Mouse (Mus musculus): Measurements from ENCODE around the gene Lhfpl2.

Gene Lhfpl2

DNA sequence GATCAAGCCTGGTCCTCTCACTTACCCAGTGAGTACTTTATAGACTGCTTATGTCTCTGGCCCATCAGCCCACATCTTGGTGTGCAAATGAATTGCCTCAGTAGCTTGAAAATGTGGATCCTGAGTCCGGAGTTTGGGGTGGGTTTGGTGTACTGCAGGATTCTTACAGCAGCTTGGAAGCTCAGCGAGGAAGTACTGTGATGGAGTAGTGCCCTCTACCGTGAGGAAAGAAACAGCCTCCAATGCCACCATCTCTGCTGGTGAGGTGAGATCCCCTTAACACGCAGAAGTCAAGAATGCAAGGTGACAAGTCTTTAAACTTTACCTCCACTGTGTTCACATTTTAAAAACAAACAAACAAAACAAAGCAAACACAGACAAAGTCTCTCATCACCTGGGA, 89.7 kb downstream of the Lhfpl2 start:
- peak; percentile 40 for DNase-seq

DNA sequence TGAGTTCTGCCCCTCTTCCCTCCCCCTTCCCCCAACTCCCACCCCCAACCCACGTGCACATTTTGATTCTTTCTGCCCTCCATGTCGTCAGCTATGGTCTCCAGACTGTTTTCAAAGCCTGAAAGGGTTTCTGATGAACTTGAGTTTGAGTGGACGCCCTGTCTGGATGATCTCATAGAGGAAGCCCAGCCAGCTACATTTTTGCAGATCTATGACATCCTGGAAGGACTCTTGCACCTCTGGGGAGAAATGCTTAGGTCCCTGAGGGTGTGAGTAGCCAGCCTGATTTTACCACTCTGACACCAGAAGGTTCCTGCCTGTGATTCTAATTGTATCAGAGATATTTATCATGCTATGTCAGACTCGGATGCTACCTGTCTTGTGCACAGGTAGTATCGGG, 91.4 kb downstream of the Lhfpl2 start:
- no peak for DNase-seq

- DNase-seq: no peak
Observed at GRCm38 (mm10) chr13:94149781-94150180, 92.2 kb downstream of the Lhfpl2 start.

- DNase-seq: no peak
Observed at GRCm38 (mm10) chr13:94151308-94151707, 93.7 kb downstream of the Lhfpl2 start.

GRCm38 (mm10) chr13:94152836-94153235, 95.2 kb downstream of the Lhfpl2 start:
- DNase-seq: no peak

- DNase-seq: no peak
Observed at GRCm38 (mm10) chr13:94153658-94154057, 96.1 kb downstream of the Lhfpl2 start.

DNA sequence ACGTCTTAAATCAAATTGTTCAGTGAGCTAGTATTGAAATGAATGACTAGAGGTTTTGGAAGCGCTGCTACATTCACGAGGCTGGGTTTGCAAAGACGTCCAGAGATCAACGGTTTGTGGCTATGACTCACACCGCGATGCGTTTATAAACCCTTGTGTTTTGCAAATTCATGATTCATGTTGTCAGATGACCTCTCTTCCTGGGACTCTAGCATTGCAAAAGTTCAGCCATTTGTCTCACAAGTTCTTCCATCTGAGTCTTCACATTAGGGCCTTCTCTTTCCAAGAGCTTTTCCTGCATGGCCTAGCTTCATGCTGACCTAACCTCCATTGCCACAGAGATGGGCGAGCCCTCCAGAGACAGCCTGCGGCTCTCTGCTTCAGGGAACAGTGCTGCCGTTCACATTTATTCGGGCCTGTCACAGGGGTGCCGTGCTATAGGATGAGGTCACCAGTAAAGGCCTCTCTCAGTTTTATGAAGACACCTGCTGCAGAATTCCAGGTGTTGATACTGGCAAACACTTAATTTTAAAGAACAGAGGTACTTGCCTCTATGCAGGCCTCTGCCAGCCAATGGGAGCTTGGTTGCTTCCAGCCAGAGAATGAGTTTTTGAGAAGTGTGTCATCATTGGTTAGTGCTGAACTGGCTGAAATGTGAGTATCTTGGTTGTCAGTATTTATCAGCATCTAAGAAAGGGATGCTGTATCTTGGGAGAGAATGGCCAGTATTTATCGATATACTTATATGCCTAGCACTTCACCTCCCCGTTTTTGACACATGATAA, 97.1 kb downstream of the Lhfpl2 start:
- no peak for DNase-seq

DNA sequence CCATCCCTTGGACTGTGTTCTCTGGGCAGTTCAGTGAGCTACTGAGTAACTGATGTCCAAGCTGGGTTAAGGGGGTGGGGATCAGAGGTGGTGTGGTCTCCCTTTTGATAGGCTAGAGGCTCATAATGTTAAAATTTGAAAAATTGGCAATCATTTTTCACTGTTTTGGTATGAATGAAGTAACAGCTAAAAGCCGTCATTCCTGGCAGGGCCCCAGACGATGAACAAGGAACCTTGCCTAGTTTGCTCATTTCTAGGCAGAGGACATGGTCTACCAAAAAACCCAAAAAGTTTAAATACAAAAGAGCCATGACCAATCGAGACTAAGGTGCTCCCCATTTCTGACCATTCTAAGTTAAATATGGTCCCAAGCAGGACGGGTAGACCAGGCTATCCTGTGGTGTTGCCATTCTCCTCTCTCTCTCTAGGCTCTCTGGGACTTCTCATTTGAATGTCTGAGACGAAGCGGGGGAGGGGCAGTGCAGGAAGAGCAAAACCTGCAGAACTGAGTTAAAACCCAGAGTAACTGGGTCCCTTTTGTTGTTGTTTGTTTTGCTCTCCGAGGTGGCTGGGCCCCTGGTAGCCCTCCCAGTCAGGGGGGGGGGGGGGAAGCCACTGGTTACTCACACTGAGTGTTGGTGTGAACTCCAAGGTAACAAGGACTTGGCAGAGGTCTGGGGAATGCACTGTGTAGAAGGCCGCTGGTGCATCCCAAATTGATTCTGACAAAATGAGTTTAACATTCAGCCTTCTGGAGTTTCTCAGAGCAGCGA, 98.2 kb downstream of the Lhfpl2 start:
- DNase-seq: no peak

GRCm38 (mm10) chr13:94158864-94159477, 101.4 kb downstream of the Lhfpl2 start:
- DNase-seq: no peak

GRCm38 (mm10) chr13:94159478-94160220, 102.1 kb downstream of the Lhfpl2 start:
- no peak for DNase-seq

GRCm38 (mm10) chr13:94164501-94164900, 106.9 kb downstream of the Lhfpl2 start:
- no peak for DNase-seq

DNA sequence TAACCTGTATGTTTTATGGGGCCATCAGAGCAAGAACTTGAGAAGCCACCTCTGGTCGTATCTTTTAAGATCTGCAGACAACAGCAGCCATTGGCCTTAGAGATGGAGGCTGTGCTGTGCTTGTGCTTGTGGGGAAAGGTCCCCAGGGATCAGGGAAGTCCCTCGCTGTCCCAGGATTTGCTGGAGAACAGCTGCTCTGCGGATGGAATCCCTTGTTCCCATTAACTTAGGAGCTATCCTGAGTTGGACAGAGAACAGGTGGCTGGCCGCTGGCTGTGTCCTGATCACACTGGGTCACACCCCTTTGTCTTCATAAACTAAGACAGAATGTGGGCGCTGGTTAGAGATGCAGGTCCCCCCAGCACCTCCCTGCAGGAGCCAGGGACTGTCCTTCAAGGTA, 110.7 kb downstream of the Lhfpl2 start:
- no peak for DNase-seq

DNA sequence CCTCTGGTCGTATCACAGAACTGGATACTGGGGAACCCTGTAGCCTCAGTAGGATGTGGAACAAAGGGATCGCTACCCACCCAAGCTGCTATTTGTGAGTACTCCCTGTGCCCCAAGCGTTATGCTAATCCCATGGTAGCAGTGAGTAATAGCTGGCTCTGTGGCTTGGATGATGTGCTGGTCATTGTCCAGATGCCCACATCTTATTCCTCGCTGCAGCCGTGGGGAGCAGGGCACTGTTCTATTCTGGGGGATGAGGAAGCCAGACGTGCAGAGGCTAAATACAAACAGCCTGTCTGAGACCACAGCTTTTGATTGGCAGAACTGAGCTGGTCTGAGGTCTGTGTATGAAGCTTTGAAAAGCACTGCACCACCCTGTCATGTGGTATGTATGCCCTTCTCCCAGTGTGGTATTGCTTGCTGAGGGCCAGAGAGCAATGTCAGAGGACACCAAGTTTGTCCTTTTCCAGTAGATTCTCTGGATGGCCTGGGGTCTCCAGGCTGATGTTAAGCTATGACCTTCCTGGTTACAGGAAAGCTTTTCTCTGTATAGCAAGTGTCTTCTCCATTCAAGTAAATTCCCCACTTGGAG, 111.8 kb downstream of the Lhfpl2 start:
- no peak for DNase-seq

GRCm38 (mm10) chr13:94171612-94172011, 114.0 kb downstream of the Lhfpl2 start:
- DNase-seq: no peak

GRCm38 (mm10) chr13:94172533-94173310, 115.1 kb downstream of the Lhfpl2 start:
- DNase-seq: peak; percentile 39

GRCm38 (mm10) chr13:94173633-94174576, 116.3 kb downstream of the Lhfpl2 start:
- no peak for DNase-seq

DNA sequence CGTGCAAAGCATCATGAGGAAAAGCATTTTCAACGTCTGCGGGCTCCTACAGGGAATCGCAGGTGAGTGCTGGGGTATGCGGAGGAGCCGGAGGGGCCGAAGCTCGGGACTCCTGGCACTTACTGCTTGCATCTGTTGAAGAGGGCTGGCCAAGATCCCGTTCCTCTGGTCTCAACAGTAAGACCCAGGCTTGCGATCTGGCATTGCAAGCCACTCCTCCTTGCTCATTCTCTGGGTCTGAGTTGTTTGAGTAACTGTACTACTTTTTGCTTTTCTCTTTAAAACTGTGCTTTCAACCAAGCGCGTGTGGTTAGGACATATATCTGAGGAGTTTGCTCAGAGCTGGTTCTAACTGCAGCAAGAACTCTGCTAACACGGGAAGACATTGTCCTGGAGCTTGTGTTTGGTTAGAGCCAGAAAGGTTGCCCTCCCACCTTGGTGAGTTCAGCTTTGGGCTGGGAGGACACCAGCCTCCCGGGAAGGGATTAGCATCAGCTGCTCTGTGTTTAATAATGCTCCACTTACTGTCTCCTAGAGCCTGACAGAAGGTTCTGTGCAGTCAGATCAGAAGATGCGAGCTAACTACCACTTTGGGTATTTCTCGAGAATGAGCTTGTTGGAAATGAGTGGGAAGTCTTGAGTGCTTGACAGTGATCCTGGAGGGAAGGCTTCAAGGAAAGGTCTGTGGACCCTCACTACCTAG, 117.1 kb downstream of the Lhfpl2 start:
- no peak for DNase-seq

DNA sequence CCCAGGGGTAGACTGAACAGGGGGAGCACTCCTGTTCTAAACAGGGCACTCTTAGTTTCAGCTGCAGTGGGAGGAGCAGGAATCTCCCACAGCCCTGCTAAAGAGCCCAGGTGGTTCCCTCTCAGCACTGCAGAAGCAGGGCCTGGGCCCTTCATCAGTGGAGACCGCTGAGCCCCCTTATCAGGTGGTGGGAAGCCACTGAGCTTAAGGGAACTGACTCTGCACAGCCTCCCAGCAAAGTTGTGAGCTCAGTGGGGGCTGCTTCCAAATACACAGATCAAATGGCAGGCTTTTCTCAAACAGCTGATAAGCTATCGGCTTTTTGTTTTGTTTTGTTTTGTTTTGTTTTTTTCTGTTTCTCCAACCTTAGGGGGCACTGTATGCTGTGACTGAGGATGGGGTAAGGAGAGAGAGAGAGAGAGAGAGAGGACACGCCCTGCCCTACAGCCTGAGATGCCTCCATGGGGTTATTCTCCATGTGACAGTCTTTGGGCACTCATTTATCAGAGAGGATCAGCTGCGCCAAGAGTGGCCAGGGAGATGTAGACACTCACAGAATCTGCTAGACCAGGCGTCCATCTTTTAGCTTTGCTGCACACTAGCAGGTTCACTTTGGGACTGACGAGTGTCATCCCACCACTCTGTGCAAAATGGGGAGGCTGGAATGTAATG, 117.9 kb downstream of the Lhfpl2 start:
- DNase-seq: no peak

- no peak for DNase-seq
Observed at GRCm38 (mm10) chr13:94177148-94177547, 119.6 kb downstream of the Lhfpl2 start.

Measured in right cerebral cortex, adult 18-20 months (tissue).